Comparison of ENCODE assay signal across 24 mouse cellular contexts in genomic region chr1:161909074-161909473, GRCm38 (mm10). TPM values are rescaled to one million over a fixed set of nuclear protein-coding genes. Genes with fewer than 3 reads are reported as not detected.
DNase-seq lines count a peak whose midpoint lies in the region; ATAC-seq and TF ChIP-seq lines count a peak whose summit lies in the region.
"Had no signal": no experiment of that assay in that cellular context is flagged by ENCODE, and none has a peak within 500 bp of the region (broad histone marks: within the 10 kb centered on the region; RNA-seq: fewer than 3 reads in every experiment).

No protein-coding gene starts in this region.

- 68% methylated on average over 8 of the region's 8 CpGs for WGBS in stomach, embryonic 15.5 days

- H3K9me3 ChIP-seq in CH12.LX (replicated peaks; ENCODE audit: low read length), result peaks cover 7% of the 10 kb centered on the region
- H3K9me3 ChIP-seq in stomach, embryonic 15.5 days, result no peaks in the 10 kb centered on the region
- H3K9me3 ChIP-seq: forebrain, embryonic 10.5 days; forebrain, embryonic 13.5 days; heart, embryonic 10.5 days; heart, embryonic 13.5 days had no signal

- CTCF ChIA-PET in Patski (lab: Charles Lee), result no interaction called here

- no peak for TF ChIP-seq CTCF in CH12.LX (conservative IDR thresholded peaks at IDR 0.05 in 1 of 2, IDR thresholded peaks at IDR 0.05 in 1 of 2; ENCODE audit: low read depth in 2 of 2, low read length in 2 of 2)
- no peak for TF ChIP-seq CTCF in Patski (IDR thresholded peaks at IDR 0.05)

- TF ChIP-seq RAD21 in CH12.LX (IDR thresholded peaks at IDR 0.05; ENCODE audit: low read depth, low read length), result no peak

- DNase-seq in CH12.LX (ENCODE audit: extremely low read depth) (no peak), Patski (ENCODE audit: low read depth, low spot score) (no peak)
- peak; percentile 28 for DNase-seq in yolk sac, embryonic 10.5 days (ENCODE audit: low spot score)
- no peak for DNase-seq in natural killer cell, adult 2 months (ENCODE audit: low spot score in 2 of 2)
- DNase-seq: adrenal gland, adult 2 months; adrenal gland, postnatal 14 days; cerebellum, adult 11 months; cerebellum, adult 8-10 months; cerebellum, postnatal 10 days; gastrocnemius, postnatal 10 days; gastrocnemius, postnatal 36 days; heart, adult 2 months; heart, postnatal 14 days; heart, postnatal 4 days had no signal

- H3K27me3 ChIP-seq in CH12.LX (replicated peaks) (no peaks in the 10 kb centered on the region), Patski (no peaks in the 10 kb centered on the region)
- H3K27me3 ChIP-seq in stomach, embryonic 15.5 days (replicated peaks), result no peaks in the 10 kb centered on the region
- H3K27me3 ChIP-seq: forebrain, embryonic 13.5 days; heart, embryonic 13.5 days had no signal

- no peaks in the 10 kb centered on the region for H3K79me2 ChIP-seq in CH12.LX (replicated peaks; ENCODE audit: control insufficient read depth, extremely low read depth, insufficient read depth, poor library complexity, severe bottlenecking)

- dilution Hi-C loops in CH12.LX (cut with MboI; ENCODE audit: extremely low pct_ligation_motif_present, extremely low pct_unique_long_range_greater_than_20kb, low sequenced_read_pairs), result no loop called here

- no peaks in the 10 kb centered on the region for H3K36me3 ChIP-seq in CH12.LX (replicated peaks in 1 of 2; ENCODE audit: control insufficient read depth in 1 of 2, insufficient read depth in 1 of 2, low read length in 1 of 2)
- H3K36me3 ChIP-seq in stomach, embryonic 15.5 days, result no peaks in the 10 kb centered on the region
- H3K36me3 ChIP-seq: forebrain, embryonic 10.5 days; heart, embryonic 10.5 days; heart, embryonic 13.5 days had no signal

- H3K4me3 ChIP-seq in CH12.LX (replicated peaks in 1 of 3; ENCODE audit: low read depth in 2 of 3, low read length in 2 of 3, poor library complexity in 1 of 3), result no peak overlapping the region
- H3K4me3 ChIP-seq in stomach, embryonic 15.5 days (replicated peaks), result no peak overlapping the region
- H3K4me3 ChIP-seq: forebrain, embryonic 10.5 days; forebrain, embryonic 13.5 days; heart, adult 2 months; heart, embryonic 10.5 days; heart, embryonic 13.5 days had no signal

- in situ Hi-C loops in CH12.LX (cut with MboI; ENCODE audit: low pct_ligation_motif_present, low pct_unique_long_range_greater_than_20kb, low sequenced_read_pairs) (no loop called here), Patski (cut with MboI; ENCODE audit: low pct_unique_long_range_greater_than_20kb) (no loop called here)

- peaks cover 20 to 72% of the 10 kb centered on the region in 2 experiments for H3K4me1 ChIP-seq in CH12.LX (ENCODE audit: control insufficient read depth in 1 of 2, insufficient read depth in 2 of 2)
- H3K4me1 ChIP-seq in stomach, embryonic 15.5 days, result peaks cover 2% of the 10 kb centered on the region; the same call in 1 of the 2 replicates
- H3K4me1 ChIP-seq: forebrain, embryonic 13.5 days had no signal

- POLR2A ChIA-PET in Patski (lab: Charles Lee), result interaction anchor here (0.6 kb wide), 2 partner anchors 16 to 77 kb away, joined by 3 read pairs; no protein-coding TSS in a partner anchor

- peak; percentile 78 for ATAC-seq in Patski
- ATAC-seq in stomach, embryonic 15.5 days (ENCODE audit: insufficient read depth, low FRiP score, low read depth), result no peak
- ATAC-seq in monocyte, adult 5-6 weeks (replicated peaks; ENCODE audit: insufficient number of reproducible peaks, low FRiP score, low TSS enrichment, poor library complexity, severe bottlenecking), result no peak
- ATAC-seq: CD4-positive, CD25-positive, alpha-beta regulatory T cell, adult 4 months; forebrain, embryonic 13.5 days; forebrain, embryonic 16.5 days; hindbrain, postnatal 0 days had no signal

- H3K9ac ChIP-seq in CH12.LX (ENCODE audit: insufficient read depth, low read depth), result no peak overlapping the region
- H3K9ac ChIP-seq in stomach, embryonic 15.5 days, result no peak overlapping the region
- H3K9ac ChIP-seq: forebrain, embryonic 13.5 days; heart, embryonic 13.5 days; hindbrain, embryonic 14.5 days had no signal

- H3K27ac ChIP-seq in CH12.LX (ENCODE audit: insufficient read depth, low read depth), result peak overlapping the region; percentile 22; the same call in 1 of the 2 replicates
- H3K27ac ChIP-seq in stomach, embryonic 15.5 days, result 0 out of 2 replicates have a peak overlapping the region, but pooled peaks have one; percentile 3
- H3K27ac ChIP-seq: forebrain, embryonic 10.5 days; forebrain, embryonic 13.5 days; heart, adult 2 months; heart, embryonic 13.5 days; hindbrain, embryonic 14.5 days; hindbrain, postnatal 0 days had no signal

- no peak for TF ChIP-seq POLR2A in CH12.LX (IDR thresholded peaks at IDR 0.05; ENCODE audit: low read depth, low read length)

- H3K4me2 ChIP-seq in CH12.LX (ENCODE audit: insufficient read depth, low read depth, poor library complexity, severe bottlenecking), result no peak overlapping the region
- no peak overlapping the region for H3K4me2 ChIP-seq in stomach, embryonic 15.5 days
- H3K4me2 ChIP-seq: forebrain, embryonic 13.5 days; heart, embryonic 13.5 days; hindbrain, embryonic 14.5 days had no signal

- no peak; the same call in 1 of the 2 replicates for TF ChIP-seq EP300 in CH12.LX (IDR thresholded peaks at IDR 0.05; ENCODE audit: low read length)

TF ChIP-seq in CH12.LX, 34 proteins besides CTCF, POLR2A, EP300 and RAD21:
- TF ChIP-seq NELFE (IDR thresholded peaks at IDR 0.05; ENCODE audit: low read depth, low read length) (no peak), BHLHE40 (IDR thresholded peaks at IDR 0.05; ENCODE audit: low read depth, low read length) (no peak; the same call in 1 of the 2 replicates), USF1 (IDR thresholded peaks at IDR 0.05; ENCODE audit: low read depth, low read length) (no peak), TBP (conservative IDR thresholded peaks at IDR 0.05; ENCODE audit: low read depth, low read length) (0 out of 2 replicates have a peak, but pooled peaks have one; percentile 37), ETS1 (conservative IDR thresholded peaks at IDR 0.05; ENCODE audit: low read depth, low read length) (0 out of 2 replicates have a peak, but pooled peaks have one; percentile 3), TCF12 (IDR thresholded peaks at IDR 0.05; ENCODE audit: low read depth, low read length) (0 out of 2 replicates have a peak, but pooled peaks have one; percentile 11), MAFK (IDR thresholded peaks at IDR 0.05; ENCODE audit: insufficient replicate concordance, low read length) (peak; percentile 64; the same call in 1 of the 2 replicates)
TF ChIP-seq in CH12.LX: peak in this region for 4.

RNA-seq across cellular contexts. Expression of gene Suco, which starts 32.6 kb away (rescaled TPM):
- 21.8 and 22.1 TPM in 2 replicates for total RNA-seq in CH12.LX (2012; rRNA removed)
- 32.0 and 36.1 TPM in 2 replicates for total RNA-seq in CH12.LX (2014; rRNA removed)
- polyA plus RNA-seq in CH12.LX (2012; ENCODE audit: insufficient read length, low read depth), result 39.0 and 41.9 TPM in 2 replicates
- 37.7 TPM for polyA plus RNA-seq in Patski (2021)
- polyA plus RNA-seq in stomach, embryonic 15.5 days (2015; fragmentation: Nextera tagmentation; extraction: Ambion mirVana), result 19.2 and 19.3 TPM in 2 replicates
- total RNA-seq in monocyte, adult 5-6 weeks (2017), result 123 to 163 TPM (median 160 TPM) in 3 replicates

RNA-seq across cellular contexts. Expression of gene Pigc, which starts 59.9 kb away (rescaled TPM):
- total RNA-seq in CH12.LX (2012; rRNA removed) (11.6 and 11.7 TPM in 2 replicates), CH12.LX (2014; rRNA removed) (15.8 and 17.4 TPM in 2 replicates)
- polyA plus RNA-seq in CH12.LX (2012; ENCODE audit: insufficient read length, low read depth) (12.4 and 15.9 TPM in 2 replicates), Patski (2021) (25.7 TPM)
- 32.5 and 35.8 TPM in 2 replicates for polyA plus RNA-seq in stomach, embryonic 15.5 days (2015; fragmentation: Nextera tagmentation; extraction: Ambion mirVana)
- total RNA-seq in monocyte, adult 5-6 weeks (2017), result 24.8 to 30.8 TPM (median 27.2 TPM) in 3 replicates
